Mouse (Mus musculus): ENCODE results near the gene Stard3. TPM values are rescaled to one million over a fixed set of nuclear protein-coding genes. Genes with fewer than 3 reads are reported as not detected.

Gene Stard3
- polyA plus RNA-seq, 1 experiment from 2014 or later, result 42.8 TPM

DNA sequence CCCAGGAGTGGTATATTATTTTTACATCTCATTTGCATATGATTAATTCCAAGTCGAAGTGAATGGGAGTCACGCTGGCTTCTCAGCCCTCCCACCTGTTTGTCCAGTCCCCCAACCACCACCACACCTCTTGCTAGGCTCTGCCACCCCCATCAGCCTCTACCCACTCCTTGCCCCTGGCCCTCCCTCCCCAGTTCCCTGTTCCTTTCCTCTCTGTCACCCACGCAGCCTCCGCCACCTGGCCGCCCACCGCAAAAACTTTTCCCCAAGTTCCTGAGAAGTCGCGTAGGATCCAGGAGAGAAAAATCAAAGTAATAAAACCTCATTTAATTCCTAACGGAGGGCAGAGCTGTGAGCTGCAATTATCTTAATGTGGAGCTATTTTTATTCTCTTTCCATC is 12.0 kb upstream of the Stard3 start:
- WGBS, result 12% methylated on average over 9 of the region's 9 CpGs
- DNase-seq (ENCODE audit: low spot score) (no peak), ATAC-seq (replicated peaks; ENCODE audit: low FRiP score, low read depth) (no peak)
- Histone ChIP-seq H3K9ac (ENCODE audit: low read depth, low read length) (no peak overlapping the region), H3K4me1 (replicated peaks; ENCODE audit: insufficient read depth, low read length) (peaks cover 16% of the 10 kb centered on the region; the same call in 1 of the 2 replicates), H3K27ac (no peak overlapping the region), H3K4me3 (replicated peaks; ENCODE audit: low read depth, low read length) (no peak overlapping the region), H3K4me2 (ENCODE audit: low read length) (no peak overlapping the region), H3K9me3 (replicated peaks; ENCODE audit: low read length) (no peaks in the 10 kb centered on the region), H3K36me3 (ENCODE audit: insufficient read depth, low read length) (no peaks in the 10 kb centered on the region), H3K27me3 (ENCODE audit: insufficient read depth, low read length) (peaks cover 36% of the 10 kb centered on the region)
- TF ChIP-seq CTCF (IDR thresholded peaks at IDR 0.05; ENCODE audit: low read depth), result no peak

DNA sequence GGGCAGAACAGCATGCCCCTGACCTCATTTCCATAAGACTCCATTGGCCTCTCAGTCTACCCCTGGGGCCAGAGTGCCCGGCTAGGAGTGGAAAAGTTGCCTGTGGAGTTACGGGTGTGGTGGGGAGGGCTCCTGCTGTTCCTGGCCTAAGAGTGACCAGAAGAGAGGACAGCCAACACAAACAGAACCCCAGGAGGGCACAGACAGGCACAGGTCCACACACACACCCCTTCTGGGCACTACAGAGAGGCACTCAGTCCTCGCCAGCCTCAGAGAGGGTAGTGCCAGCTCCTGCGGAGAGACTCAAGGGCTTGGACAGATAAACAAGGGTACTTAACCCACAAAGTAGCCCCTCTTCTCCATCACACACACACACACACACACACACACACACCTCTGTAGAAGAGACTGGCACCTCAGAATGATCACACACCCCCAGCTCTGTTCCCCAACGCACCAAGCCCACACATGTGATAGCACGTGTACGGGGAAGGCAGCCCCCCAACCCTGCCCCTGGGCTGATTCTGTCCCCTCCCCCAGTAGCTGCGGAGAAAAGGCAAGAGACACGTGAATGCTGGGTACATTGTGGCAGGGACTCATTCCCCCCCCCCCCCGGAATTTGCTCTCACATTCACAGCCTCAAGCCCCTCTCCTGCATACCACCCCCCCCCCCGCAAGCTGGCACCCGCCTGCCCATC is 10.6 kb upstream of the Stard3 start:
- WGBS, result 13% methylated on average over 10 of the region's 12 CpGs
- Histone ChIP-seq H3K9ac (ENCODE audit: low read depth, low read length) (no peak overlapping the region), H3K27me3 (ENCODE audit: insufficient read depth, low read length) (peaks cover 37% of the 10 kb centered on the region), H3K27ac (no peak overlapping the region), H3K4me1 (replicated peaks; ENCODE audit: insufficient read depth, low read length) (peaks cover 9% of the 10 kb centered on the region; the same call in 1 of the 2 replicates), H3K9me3 (replicated peaks; ENCODE audit: low read length) (no peaks in the 10 kb centered on the region), H3K4me3 (replicated peaks; ENCODE audit: low read depth, low read length) (no peak overlapping the region), H3K36me3 (ENCODE audit: insufficient read depth, low read length) (no peaks in the 10 kb centered on the region), H3K4me2 (ENCODE audit: low read length) (peak overlapping the region; percentile 93; the same call in 1 of the 2 replicates)
- no peak for ATAC-seq (replicated peaks; ENCODE audit: low FRiP score, low read depth)
- DNase-seq (ENCODE audit: low spot score), result no peak
- no peak for TF ChIP-seq CTCF (IDR thresholded peaks at IDR 0.05; ENCODE audit: low read depth)

DNA sequence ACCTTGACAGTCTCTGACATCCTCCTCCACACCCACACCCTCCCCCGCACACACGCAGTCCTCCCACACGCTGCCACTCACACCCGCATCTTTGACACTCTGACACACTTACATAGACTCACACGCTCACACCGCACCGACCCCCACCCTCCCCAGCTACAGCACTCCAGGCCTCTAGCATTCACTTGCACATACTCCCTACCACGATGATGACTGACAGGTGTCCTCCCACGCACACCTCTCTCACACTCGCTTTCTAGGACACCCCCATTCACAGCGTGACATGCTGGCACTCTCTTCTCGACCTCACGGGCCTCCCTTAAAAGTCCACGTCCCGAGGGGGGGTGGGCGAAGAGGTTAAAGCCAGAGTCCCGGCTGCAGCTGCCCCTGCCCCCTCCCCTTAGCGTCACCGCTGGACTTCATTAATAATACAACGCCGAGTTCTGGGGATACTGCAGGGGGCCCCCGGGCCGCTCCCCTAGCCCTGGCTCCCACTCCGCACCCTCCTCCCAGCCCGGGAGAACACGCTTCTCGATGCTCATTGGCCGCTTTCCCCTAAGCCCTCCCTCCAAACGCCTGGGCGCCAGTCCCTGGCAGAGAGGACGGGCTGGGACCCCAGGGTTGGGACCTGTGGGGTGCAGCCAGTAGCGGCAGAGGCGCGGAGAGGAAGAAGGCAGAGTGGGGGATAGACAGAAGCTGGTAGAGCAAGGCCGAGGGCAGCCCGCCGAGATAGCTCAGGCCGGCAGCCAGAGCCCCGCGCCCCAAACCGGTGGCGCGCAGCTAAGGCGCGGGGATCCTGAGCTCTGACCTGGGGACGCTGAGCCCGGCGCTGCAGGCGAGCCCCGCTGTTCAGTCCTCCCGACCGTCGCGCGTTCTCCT is 9.8 kb upstream of the Stard3 start, which contains the start of gene Ppp1r1b:
Gene Ppp1r1b (plus strand): TSS at position 322 of the 879 bp plus-strand sequence.
- Histone ChIP-seq H3K36me3 (ENCODE audit: insufficient read depth, low read length) (no peaks in the 10 kb centered on the region), H3K9ac (ENCODE audit: low read depth, low read length) (peak within 1 kb of the TSS; percentile 55), H3K27me3 (ENCODE audit: insufficient read depth, low read length) (peaks cover 37% of the 10 kb centered on the region), H3K4me2 (ENCODE audit: low read length) (peak within 1 kb of the TSS; percentile 93), H3K4me1 (replicated peaks; ENCODE audit: insufficient read depth, low read length) (peaks cover 9% of the 10 kb centered on the region; the same call in 1 of the 2 replicates), H3K4me3 (replicated peaks; ENCODE audit: low read depth, low read length) (peak within 1 kb of the TSS; percentile 42), H3K9me3 (replicated peaks; ENCODE audit: low read length) (no peaks in the 10 kb centered on the region), H3K27ac (no peak within 1 kb of the TSS)
- peak; percentile 57 for DNase-seq (ENCODE audit: low spot score)
- TF ChIP-seq CTCF (IDR thresholded peaks at IDR 0.05; ENCODE audit: low read depth), result no peak
- WGBS, result under 1% methylated on average over 55 of the region's 55 CpGs
- peak; percentile 33; the same call in 1 of the 2 replicates for ATAC-seq (replicated peaks; ENCODE audit: low FRiP score, low read depth)

DNA sequence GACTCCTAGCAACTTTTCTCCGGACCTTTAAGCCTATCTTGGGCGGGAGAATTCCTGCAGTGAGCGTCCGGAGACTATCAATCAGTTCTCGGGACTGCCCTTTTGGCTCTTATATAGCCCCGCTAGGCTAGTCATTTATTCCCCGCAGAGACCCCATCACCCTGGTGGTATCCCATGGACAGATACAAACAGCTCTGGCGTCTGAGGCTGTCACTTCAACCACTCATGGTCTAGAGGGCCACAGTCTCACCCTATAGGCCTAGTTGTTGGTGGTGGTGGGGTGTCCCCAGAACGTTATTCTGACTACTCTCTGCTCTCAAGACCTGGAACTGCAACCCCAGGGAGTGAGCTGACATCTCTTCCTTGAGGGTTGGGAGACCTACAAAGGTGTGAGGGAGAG is 8.9 kb upstream of the Stard3 start:
- H3K27ac ChIP-seq, result no peak overlapping the region
- H3K4me2 ChIP-seq (ENCODE audit: low read length), result peak overlapping the region; percentile 93
- ATAC-seq (replicated peaks; ENCODE audit: low FRiP score, low read depth) (no peak), DNase-seq (ENCODE audit: low spot score) (no peak)
- H3K27me3 ChIP-seq (ENCODE audit: insufficient read depth, low read length), result peaks cover 37% of the 10 kb centered on the region
- TF ChIP-seq CTCF (IDR thresholded peaks at IDR 0.05; ENCODE audit: low read depth), result no peak
- H3K4me3 ChIP-seq (replicated peaks; ENCODE audit: low read depth, low read length), result peak overlapping the region; percentile 42; the same call in 1 of the 2 replicates
- H3K9ac ChIP-seq (ENCODE audit: low read depth, low read length), result 0 out of 2 replicates have a peak overlapping the region, but pooled peaks have one; percentile 5
- H3K9me3 ChIP-seq (replicated peaks; ENCODE audit: low read length), result no peaks in the 10 kb centered on the region
- H3K36me3 ChIP-seq (ENCODE audit: insufficient read depth, low read length), result no peaks in the 10 kb centered on the region
- 17% methylated on average over 9 of the region's 9 CpGs for WGBS
- H3K4me1 ChIP-seq (replicated peaks; ENCODE audit: insufficient read depth, low read length), result peaks cover 9% of the 10 kb centered on the region; the same call in 1 of the 2 replicates

DNA sequence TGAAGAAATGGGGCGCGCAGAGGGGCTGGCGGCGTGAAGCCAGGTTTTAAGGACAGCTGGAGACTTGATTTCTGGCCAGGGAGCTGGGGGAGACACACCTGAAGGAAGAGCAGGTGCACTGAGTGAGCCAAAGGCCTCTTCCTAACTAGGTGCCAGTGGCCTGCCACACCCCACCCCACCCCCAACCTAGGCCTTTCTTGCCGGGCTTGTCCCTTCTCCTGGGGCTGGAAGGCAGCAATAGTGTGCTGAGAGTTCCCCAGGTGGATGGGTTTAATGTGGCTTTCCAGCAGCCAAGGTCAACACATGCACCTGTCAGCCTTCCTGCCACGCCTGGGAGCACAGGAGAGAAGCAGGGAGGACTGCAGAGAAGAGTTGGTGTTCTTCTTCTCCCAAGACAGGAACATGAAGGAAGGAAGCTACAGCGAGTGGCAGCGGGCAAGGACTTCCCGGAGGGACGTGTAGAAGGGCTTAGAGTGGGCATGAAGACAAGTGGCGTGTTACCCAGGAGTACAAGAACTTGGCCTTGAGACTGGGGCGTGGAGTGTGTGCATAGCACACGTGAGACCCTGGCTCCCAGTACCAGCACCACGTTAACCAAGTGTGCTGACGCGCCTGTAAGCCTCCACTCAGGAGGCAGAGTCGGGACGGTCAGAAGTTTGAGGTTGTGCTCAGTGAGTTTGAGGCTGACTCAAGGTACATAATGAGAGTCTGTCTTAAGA is 5.7 kb upstream of the Stard3 start:
- no peak for DNase-seq (ENCODE audit: low spot score)
- Histone ChIP-seq H3K27me3 (ENCODE audit: insufficient read depth, low read length) (peaks cover 23% of the 10 kb centered on the region), H3K4me2 (ENCODE audit: low read length) (no peak overlapping the region)

More for the DNA sequence above, 5.7 kb upstream of the Stard3 start:
- ATAC-seq (replicated peaks; ENCODE audit: low FRiP score, low read depth), result no peak
- H3K36me3 ChIP-seq (ENCODE audit: insufficient read depth, low read length), result no peaks in the 10 kb centered on the region
- H3K27ac ChIP-seq, result no peak overlapping the region
- WGBS, result 73% methylated on average over 18 of the region's 18 CpGs
- no peak overlapping the region for H3K4me3 ChIP-seq (replicated peaks; ENCODE audit: low read depth, low read length)
- no peak for TF ChIP-seq CTCF (IDR thresholded peaks at IDR 0.05; ENCODE audit: low read depth)
- H3K9ac ChIP-seq (ENCODE audit: low read depth, low read length), result no peak overlapping the region
- no peaks in the 10 kb centered on the region for H3K9me3 ChIP-seq (replicated peaks; ENCODE audit: low read length)
- peaks cover 13% of the 10 kb centered on the region for H3K4me1 ChIP-seq (replicated peaks; ENCODE audit: insufficient read depth, low read length)
